Mouse (Mus musculus) left cerebral cortex, adult 8-10 months (tissue): ENCODE data around the gene Nenf. TPM values are rescaled to one million over a fixed set of nuclear protein-coding genes. Genes with fewer than 3 reads are reported as not detected.

Experiments
- DNase-seq, 2 experiments: peaks; one replicate each; pipeline ENCODE4 v3.0.0; 2022; ENCODE audit warnings: low spot score in 2 of 2
- total RNA-seq, 4 experiments: library from RNA; stranded (reverse); gene quantifications; 2 replicates each; pipeline ENCODE4 v1.2.4; 2022

The Nenf gene
- 10 to 100 TPM; 70.3 to 81.7 (median 76.9) TPM for total RNA-seq

DNA sequence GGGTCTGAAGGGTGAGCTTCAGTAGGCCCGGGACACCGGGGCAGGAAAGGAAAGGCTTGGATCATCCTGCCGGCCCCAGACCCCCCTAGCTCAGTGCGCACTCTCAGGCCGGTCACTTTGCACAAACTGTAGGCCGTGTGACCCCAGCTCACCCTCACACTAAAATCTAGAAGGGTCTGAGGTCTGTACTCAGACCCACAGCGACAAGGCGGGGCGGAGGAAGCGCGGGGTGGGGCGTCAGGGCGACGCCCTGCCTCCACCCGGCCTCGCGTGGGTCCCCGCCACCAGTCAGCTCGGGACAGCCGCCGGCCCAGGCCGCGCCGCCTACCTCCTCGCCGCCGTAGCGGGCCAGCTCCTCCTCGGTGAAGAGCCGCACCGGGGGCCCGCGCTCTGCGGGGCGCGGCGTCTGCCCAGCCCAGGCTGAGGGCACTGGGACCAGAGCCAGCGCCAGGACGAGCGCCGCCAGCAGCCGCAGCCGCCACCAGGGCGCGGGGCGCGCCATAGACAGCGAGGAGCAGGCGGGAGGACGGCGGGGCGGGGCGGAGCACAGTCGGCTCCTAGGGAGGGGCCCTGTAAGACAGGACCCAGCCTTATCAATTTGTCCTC is at the start of gene Nenf:
Gene Nenf (minus strand): TSS at position 604 of the 606 bp plus-strand sequence.
- peak; percentile 66 to 70 for DNase-seq

DNA sequence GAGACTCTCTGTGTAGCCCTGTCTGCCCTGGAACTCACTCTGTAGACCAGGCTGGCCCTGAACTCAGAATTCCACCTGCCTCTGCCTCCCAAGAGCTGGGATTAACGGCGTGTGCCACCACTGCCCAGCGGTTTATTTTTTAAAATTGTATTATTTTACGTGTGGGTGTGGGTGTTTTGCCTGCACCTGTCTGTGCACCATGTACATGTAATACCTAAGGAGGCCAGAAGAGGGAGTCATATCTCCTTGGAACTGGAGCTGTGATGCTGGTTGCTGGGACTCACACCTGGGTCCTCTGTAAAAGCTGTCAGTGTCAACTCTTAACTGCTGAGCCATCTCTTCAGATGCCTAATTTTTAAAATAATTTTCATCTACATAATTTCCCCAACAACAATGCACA is 46.5 kb upstream of the Nenf start:
- DNase-seq: no peak

- DNase-seq: no peak
These were observed 44.4 kb upstream of the Nenf start for GRCm38 (mm10) chr1:191362412-191362811.

DNA sequence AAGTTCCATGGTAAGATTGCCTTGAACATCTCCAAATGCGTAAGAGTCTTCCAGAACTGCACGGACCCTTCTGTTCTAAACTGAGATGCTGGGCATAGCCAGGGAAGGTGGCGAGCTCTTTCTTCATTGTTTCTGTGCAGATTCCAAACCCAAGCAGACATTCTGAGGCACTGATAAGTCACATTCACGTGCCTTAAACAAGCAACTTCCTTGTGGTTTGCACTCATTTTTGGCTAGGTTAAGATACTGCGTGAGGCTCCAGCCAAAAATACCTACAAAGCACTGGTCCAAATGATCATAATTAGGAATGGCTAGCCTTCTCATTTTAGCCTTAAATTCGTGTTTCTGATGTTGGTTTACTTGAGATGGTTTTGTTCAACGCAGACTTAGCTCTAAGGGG is 41.5 kb upstream of the Nenf start:
- DNase-seq: no peak

- no peak for DNase-seq
These were observed 38.9 kb upstream of the Nenf start for GRCm38 (mm10) chr1:191356936-191357335.

DNA sequence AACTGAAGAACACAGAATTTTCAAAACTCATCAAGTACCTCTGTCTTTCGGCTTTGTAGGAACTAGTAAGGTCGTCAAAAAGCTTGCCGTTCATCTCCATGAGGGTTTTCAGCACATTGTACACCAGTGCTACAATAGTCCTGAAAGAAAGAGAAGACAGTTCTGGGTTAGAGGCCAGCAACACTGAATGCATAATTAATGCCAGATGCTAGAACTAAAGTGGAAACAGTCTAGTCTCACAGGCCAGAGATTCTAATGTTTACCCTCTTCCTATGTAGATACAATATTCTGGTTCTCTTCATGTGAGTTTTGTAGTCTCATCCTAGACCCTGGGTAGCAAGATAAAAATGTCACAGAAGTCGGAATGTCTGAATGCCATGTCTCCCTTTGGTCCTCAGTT is 35.8 kb upstream of the Nenf start:
- DNase-seq: no peak

GRCm38 (mm10) chr1:191352786-191353488 is 34.9 kb upstream of the Nenf start:
- no peak for DNase-seq

- DNase-seq: no peak
These were observed 32.4 kb upstream of the Nenf start for GRCm38 (mm10) chr1:191350355-191350754.

GRCm38 (mm10) chr1:191349486-191350037 is 31.6 kb upstream of the Nenf start:
- DNase-seq: no peak

DNA sequence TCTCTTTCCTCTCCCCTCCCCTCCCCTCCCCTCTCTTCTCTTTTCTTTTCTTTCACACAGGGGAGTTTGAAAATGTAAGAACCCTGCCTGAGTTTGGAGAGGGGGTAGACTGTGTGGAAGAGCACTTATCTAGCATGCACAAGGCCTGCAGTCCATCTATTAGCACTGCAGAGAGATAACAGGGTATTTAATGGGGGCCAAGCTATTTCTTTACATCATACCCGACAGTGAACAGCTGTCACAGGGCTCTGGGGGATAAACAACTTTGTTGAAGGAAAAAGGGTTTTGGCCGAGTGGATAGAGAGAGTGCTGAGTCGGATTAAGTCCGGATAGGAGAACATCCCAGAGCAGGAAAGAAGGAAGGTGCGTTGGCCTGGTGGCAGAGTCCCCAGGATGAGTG is 31.0 kb upstream of the Nenf start:
- no peak for DNase-seq

DNA sequence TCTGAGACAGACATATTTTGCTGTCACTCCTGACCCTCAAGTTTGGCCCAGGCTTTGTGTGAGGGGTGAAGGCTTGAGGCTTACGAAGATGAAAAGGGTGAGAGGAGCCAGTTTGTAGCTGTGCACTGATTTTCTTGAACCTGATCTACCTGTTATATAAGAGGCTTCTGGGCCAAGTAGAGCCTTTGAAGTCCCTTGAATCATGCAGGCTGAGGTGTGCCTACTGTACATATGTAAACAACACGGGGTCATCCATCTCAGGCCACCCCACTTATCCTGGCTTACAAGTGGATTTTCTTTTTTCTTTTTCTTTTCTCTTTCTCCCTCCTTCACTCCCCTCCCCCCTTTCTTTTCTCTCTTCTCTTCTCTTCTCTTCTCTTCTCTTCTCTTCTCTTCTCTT is 30.6 kb upstream of the Nenf start:
- DNase-seq: no peak

DNA sequence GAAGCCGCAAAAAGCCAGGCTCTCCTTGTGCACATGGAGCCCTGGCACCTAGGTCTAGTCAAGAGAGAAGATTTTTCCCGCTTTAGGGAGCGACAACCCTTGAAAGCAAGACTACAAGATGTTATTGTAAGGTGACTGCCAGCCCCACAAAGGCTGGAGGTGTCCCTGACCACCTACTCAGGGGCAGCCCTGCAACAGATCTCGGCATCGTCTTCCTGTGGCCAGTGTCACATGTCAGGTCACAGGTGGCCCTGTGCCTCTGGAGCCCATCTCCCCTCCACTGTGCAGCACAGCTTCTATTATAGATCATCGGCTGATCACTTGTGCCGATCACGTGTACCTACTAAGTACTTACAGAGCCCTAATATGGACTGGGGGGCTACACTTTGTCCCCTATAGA is 29.6 kb upstream of the Nenf start:
- no peak for DNase-seq

DNA sequence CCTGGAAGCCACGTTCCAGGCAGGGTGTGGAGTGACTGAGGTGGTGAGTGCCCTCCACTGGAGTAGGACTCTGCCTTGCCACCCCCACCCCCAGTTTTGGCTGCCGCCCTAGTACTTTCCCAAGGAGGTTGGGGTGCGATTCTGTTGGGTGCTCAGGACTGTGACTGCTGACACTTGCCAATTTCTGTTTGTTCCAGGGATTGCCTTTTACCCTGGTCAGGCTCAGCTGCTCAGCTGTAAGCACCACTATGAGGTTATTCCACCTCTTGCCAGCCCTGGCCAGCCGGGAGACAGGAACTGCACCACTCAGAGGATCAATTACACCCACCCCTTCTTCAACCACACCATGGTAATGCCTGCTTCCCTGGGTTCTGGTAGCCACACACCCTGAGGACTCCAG is 22.5 kb upstream of the Nenf start:
- no peak for DNase-seq

- DNase-seq: no peak
These were observed 21.9 kb upstream of the Nenf start for GRCm38 (mm10) chr1:191339876-191340275.

DNA sequence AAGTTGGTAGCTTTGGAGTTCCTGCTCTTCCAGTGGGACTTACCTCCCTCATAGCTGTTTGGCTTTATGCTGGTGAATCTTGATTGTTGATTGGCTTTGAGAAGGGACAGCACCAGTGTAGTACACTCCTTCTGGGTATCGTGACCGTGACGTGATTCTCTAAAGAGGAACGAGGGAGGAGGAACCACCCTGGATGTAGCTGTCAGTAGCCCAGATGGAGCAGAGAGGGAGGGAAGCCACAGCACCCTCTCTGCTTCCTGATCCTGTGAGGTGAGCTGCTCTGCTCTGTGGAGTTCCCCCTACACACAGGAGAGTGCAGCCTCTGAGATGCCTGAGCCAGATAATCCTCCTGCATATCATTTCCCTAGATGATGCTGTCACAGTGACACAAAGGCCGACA is 16.5 kb upstream of the Nenf start:
- DNase-seq: no peak

DNA sequence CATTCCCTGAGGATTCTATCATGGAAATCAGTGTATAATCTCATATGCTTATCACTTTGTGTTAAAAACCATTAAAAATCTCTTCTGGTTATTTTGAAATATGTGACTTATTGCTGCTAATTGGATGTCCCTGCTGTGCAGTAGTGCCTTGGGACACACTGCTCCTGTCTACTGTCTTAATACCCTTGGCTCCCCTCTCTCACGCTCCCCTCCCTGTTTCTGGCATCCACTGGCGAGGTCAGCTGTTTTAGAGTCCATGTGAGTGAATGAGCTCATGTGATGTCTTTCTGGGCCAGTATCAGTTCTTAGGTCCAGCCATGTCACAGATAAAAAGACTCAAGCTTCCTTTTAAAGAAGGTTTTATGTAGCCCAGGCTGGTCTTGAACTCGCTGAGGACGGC is 12.4 kb upstream of the Nenf start:
- no peak for DNase-seq

- no peak for DNase-seq
These were observed 10.0 kb upstream of the Nenf start for GRCm38 (mm10) chr1:191328019-191328441.

GRCm38 (mm10) chr1:191327258-191327657 is 9.3 kb upstream of the Nenf start:
- no peak for DNase-seq

DNA sequence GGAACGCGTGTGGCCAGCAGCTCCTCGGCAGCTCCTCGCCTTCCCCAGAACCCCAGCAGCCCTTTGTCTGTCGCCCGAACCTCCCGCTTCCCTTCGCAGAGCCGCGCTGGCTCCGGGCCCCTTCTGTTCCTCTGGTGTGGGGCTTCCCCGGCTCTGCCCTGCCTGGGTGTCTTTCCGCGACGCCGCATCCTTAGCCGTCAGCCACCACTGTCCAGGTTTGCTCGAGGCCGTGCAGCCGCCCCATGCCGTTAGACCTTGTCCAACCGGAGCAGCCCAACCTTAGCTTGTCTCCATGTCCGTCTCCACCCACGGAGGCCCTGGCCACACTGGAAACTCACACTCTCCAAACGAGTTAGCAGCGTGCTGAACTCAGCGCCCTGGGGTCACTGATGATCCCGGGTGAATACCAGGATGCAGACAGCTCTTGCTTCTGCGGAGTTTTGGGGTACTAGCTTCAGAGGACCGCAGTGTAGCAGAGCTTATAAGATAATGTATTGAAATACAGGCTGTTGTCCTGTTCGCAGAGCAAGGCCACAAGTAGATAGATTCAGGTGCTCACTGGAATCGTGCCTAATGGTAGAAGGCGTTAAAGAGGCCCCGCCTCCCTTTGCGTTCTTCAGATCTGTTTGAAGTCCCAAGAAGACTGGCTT is 8.4 kb upstream of the Nenf start:
- DNase-seq: no peak

GRCm38 (mm10) chr1:191325726-191326232 is 7.8 kb upstream of the Nenf start, which contains the start of gene Tmem206:
TSS of gene Tmem206 (plus strand) at chr1:191325912.
- peak; percentile 88 to 90 for DNase-seq

- DNase-seq: no peak
These were observed 7.0 kb upstream of the Nenf start for GRCm38 (mm10) chr1:191324733-191325590.
